Mouse (Mus musculus): ENCODE results near the gene Cav3. TPM values are rescaled to one million over a fixed set of nuclear protein-coding genes. Genes with fewer than 3 reads are reported as not detected.

Cav3 gene
- 2.1 and 5.2 TPM in 2 replicates for polyA plus RNA-seq (2015; fragmentation: Nextera tagmentation; extraction: Ambion mirVana)

GRCm38 (mm10) chr6:112459341-112459749, at the start of gene Cav3:
Gene Cav3 (plus strand): TSS chr6:112459505.
- Histone ChIP-seq H3K27ac (no peak within 1 kb of the TSS), H3K9me3 (replicated peaks) (no peaks in the 10 kb centered on the region), H3K4me2 (no peak within 1 kb of the TSS), H3K4me3 (replicated peaks) (no peak within 1 kb of the TSS), H3K9ac (no peak within 1 kb of the TSS), H3K4me1 (peaks cover 14% of the 10 kb centered on the region), H3K27me3 (no peaks in the 10 kb centered on the region), H3K36me3 (no peaks in the 10 kb centered on the region)
- 0 out of 2 replicates have a peak, but pooled peaks have one; percentile 27 for ATAC-seq (replicated peaks; ENCODE audit: low FRiP score)
- 72% methylated on average over 12 of the region's 12 CpGs for WGBS

DNA sequence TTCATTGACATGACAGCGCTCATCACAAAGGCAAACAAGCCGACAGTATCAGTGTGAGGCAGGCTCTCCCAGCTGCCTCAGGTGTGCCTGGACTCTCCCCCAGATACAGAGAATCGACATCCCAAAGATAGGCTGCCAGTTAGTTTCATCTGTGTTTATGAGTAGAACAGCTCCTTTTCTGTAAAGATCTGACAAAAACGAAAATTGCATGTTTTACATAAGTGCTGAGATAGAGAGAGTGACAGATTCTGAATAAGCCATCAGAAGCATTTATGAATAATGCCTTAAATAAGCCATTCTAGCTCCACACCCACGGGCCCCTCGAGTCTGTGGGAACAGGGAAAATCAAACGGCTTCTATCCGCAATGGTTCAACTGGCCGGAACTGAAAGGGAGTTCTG, 40.0 kb upstream of the Cav3 start:
- no peak overlapping the region for H3K4me3 ChIP-seq (replicated peaks)
- no peaks in the 10 kb centered on the region for H3K4me1 ChIP-seq
- no peak overlapping the region for H3K27ac ChIP-seq
- no peak overlapping the region for H3K9ac ChIP-seq
- no peak for ATAC-seq (replicated peaks; ENCODE audit: low FRiP score)
- no peak overlapping the region for H3K4me2 ChIP-seq
- H3K9me3 ChIP-seq (replicated peaks): 0 out of 2 replicates have a peak, but pooled peaks cover 3% of the 10 kb centered on the region
- WGBS: 71% methylated on average over 9 of the region's 9 CpGs
- no peaks in the 10 kb centered on the region for H3K36me3 ChIP-seq
- H3K27me3 ChIP-seq: no peaks in the 10 kb centered on the region

GRCm38 (mm10) chr6:112420883-112421282, 38.4 kb upstream of the Cav3 start:
- Histone ChIP-seq H3K36me3 (no peaks in the 10 kb centered on the region), H3K4me2 (no peak overlapping the region), H3K27ac (no peak overlapping the region), H3K4me1 (no peaks in the 10 kb centered on the region), H3K4me3 (replicated peaks) (no peak overlapping the region), H3K9me3 (replicated peaks) (0 out of 2 replicates have a peak, but pooled peaks cover 3% of the 10 kb centered on the region), H3K27me3 (no peaks in the 10 kb centered on the region), H3K9ac (no peak overlapping the region)
- 89% methylated on average over 1 of the region's 1 CpGs for WGBS
- ATAC-seq (replicated peaks; ENCODE audit: low FRiP score): no peak

- WGBS: 81% methylated on average over 8 of the region's 8 CpGs
- no peak for ATAC-seq (replicated peaks; ENCODE audit: low FRiP score)
- Histone ChIP-seq H3K27me3 (no peaks in the 10 kb centered on the region), H3K9me3 (replicated peaks) (0 out of 2 replicates have a peak, but pooled peaks cover 3% of the 10 kb centered on the region), H3K4me2 (no peak overlapping the region), H3K4me1 (no peaks in the 10 kb centered on the region), H3K27ac (no peak overlapping the region), H3K4me3 (replicated peaks) (no peak overlapping the region), H3K36me3 (no peaks in the 10 kb centered on the region), H3K9ac (no peak overlapping the region)
Observed at GRCm38 (mm10) chr6:112423746-112424501, 35.4 kb upstream of the Cav3 start.

- Histone ChIP-seq H3K4me3 (replicated peaks) (no peak overlapping the region), H3K4me1 (no peaks in the 10 kb centered on the region), H3K36me3 (no peaks in the 10 kb centered on the region), H3K9ac (no peak overlapping the region), H3K9me3 (replicated peaks) (0 out of 2 replicates have a peak, but pooled peaks cover 3% of the 10 kb centered on the region), H3K27me3 (no peaks in the 10 kb centered on the region), H3K27ac (no peak overlapping the region), H3K4me2 (no peak overlapping the region)
- no peak for ATAC-seq (replicated peaks; ENCODE audit: low FRiP score)
- 67% methylated on average over 6 of the region's 6 CpGs for WGBS
Observed at GRCm38 (mm10) chr6:112426018-112426732, 33.1 kb upstream of the Cav3 start.

DNA sequence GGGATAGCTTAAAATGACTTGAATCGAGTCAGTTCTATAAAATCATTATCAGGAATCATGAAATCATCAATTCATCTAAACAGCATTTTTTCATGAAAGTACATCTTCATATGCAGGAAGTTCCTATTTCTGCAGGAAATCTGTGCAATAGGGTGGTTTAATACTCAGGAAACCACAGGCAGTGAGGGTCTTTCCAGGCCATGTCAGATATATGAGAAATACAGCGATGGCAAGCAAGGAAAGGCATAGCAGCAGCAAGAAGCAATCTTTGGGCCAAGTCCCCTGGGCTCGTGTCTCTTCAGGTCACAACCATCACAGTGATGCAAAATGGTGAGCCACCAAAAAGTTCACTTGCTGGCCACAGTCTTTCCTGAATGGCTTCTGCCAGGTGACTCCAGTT, 13.6 kb upstream of the Cav3 start:
- H3K4me3 ChIP-seq (replicated peaks): no peak overlapping the region
- no peaks in the 10 kb centered on the region for H3K27me3 ChIP-seq
- no peaks in the 10 kb centered on the region for H3K36me3 ChIP-seq
- H3K4me1 ChIP-seq: no peaks in the 10 kb centered on the region
- no peak overlapping the region for H3K27ac ChIP-seq
- 79% methylated on average over 3 of the region's 3 CpGs for WGBS
- no peak overlapping the region for H3K9ac ChIP-seq
- H3K4me2 ChIP-seq: no peak overlapping the region
- ATAC-seq (replicated peaks; ENCODE audit: low FRiP score): no peak
- no peaks in the 10 kb centered on the region; the same call in 1 of the 2 replicates for H3K9me3 ChIP-seq (replicated peaks)

GRCm38 (mm10) chr6:112461459-112461858, 2.2 kb downstream of the Cav3 start:
- WGBS: 90% methylated on average over 5 of the region's 5 CpGs
- no peak overlapping the region for H3K4me3 ChIP-seq (replicated peaks)
- H3K27ac ChIP-seq: no peak overlapping the region
- H3K9me3 ChIP-seq (replicated peaks): no peaks in the 10 kb centered on the region
- H3K9ac ChIP-seq: no peak overlapping the region
- H3K36me3 ChIP-seq: no peaks in the 10 kb centered on the region
- H3K4me2 ChIP-seq: no peak overlapping the region
- H3K27me3 ChIP-seq: no peaks in the 10 kb centered on the region
- no peak for ATAC-seq (replicated peaks; ENCODE audit: low FRiP score)
- peaks cover 22% of the 10 kb centered on the region for H3K4me1 ChIP-seq

DNA sequence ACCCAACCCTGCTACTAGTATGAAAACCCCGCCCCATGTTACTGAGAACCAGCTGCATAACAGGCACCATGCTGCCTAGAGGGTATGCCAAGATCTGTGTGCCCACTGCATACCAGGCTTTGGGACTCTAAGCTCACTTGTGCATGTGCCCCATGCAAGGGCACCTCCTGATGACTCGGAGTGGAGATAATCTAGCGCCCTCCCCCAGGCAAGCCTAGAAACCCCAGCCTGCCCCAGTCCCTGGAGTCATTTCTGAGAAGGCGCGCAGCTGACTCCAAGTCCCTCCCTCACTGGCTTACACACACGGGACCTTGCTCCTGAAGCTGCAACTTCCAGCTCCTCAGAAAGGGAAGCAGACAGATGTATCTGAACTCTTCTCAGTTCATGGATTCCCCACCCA, 4.0 kb downstream of the Cav3 start:
- peaks cover 22% of the 10 kb centered on the region for H3K4me1 ChIP-seq
- 81% methylated on average over 6 of the region's 6 CpGs for WGBS
- no peak overlapping the region for H3K9ac ChIP-seq
- no peak overlapping the region for H3K4me3 ChIP-seq (replicated peaks)
- H3K36me3 ChIP-seq: no peaks in the 10 kb centered on the region
- H3K4me2 ChIP-seq: no peak overlapping the region
- ATAC-seq (replicated peaks; ENCODE audit: low FRiP score): no peak
- H3K9me3 ChIP-seq (replicated peaks): no peaks in the 10 kb centered on the region
- no peaks in the 10 kb centered on the region for H3K27me3 ChIP-seq
- no peak overlapping the region for H3K27ac ChIP-seq

GRCm38 (mm10) chr6:112465441-112465840, 6.1 kb downstream of the Cav3 start:
- ATAC-seq (replicated peaks; ENCODE audit: low FRiP score): no peak
- Histone ChIP-seq H3K36me3 (no peaks in the 10 kb centered on the region), H3K9me3 (replicated peaks) (no peaks in the 10 kb centered on the region), H3K27me3 (no peaks in the 10 kb centered on the region), H3K4me3 (replicated peaks) (no peak overlapping the region), H3K4me2 (no peak overlapping the region), H3K4me1 (peaks cover 21% of the 10 kb centered on the region), H3K9ac (no peak overlapping the region), H3K27ac (peak overlapping the region; percentile 76)
- WGBS: 88% methylated on average over 3 of the region's 3 CpGs

- Histone ChIP-seq H3K4me1 (peaks cover 21% of the 10 kb centered on the region), H3K9ac (no peak overlapping the region), H3K4me2 (no peak overlapping the region), H3K9me3 (replicated peaks) (no peaks in the 10 kb centered on the region), H3K27ac (peak overlapping the region; percentile 76), H3K4me3 (replicated peaks) (no peak overlapping the region), H3K27me3 (no peaks in the 10 kb centered on the region), H3K36me3 (no peaks in the 10 kb centered on the region)
- ATAC-seq (replicated peaks; ENCODE audit: low FRiP score): peak; percentile 82
Observed at GRCm38 (mm10) chr6:112466001-112466400, 6.7 kb downstream of the Cav3 start.

GRCm38 (mm10) chr6:112471644-112472043, 12.3 kb downstream of the Cav3 start:
- H3K27me3 ChIP-seq: no peaks in the 10 kb centered on the region
- H3K27ac ChIP-seq: 0 out of 2 replicates have a peak overlapping the region, but pooled peaks have one; percentile 51
- no peak overlapping the region for H3K4me2 ChIP-seq
- 66% methylated on average over 4 of the region's 4 CpGs for WGBS
- H3K36me3 ChIP-seq: no peaks in the 10 kb centered on the region
- ATAC-seq (replicated peaks; ENCODE audit: low FRiP score): no peak
- H3K9ac ChIP-seq: no peak overlapping the region
- no peak overlapping the region for H3K4me3 ChIP-seq (replicated peaks)
- peaks cover 6% of the 10 kb centered on the region; the same call in 1 of the 2 replicates for H3K4me1 ChIP-seq
- H3K9me3 ChIP-seq (replicated peaks): no peaks in the 10 kb centered on the region

DNA sequence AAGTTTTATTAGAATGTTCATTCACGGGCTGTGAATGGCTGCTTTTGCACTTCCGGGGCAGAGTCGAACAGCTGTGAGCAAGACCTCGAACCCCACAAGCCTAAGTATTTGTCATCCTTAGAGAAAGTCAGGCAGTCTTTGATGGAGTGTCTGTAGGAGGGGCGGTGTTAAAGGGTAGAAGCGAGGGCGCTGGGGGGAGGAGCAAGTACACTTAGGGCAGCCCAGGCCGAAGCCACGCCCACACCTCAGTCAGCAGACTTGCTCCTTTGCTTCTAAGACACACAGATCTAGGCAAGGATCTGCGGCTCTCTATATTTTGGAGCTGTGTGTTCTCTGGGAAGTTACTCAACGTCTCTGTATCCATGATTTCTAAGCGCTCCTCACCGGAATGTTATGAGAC, 20.6 kb downstream of the Cav3 start:
- H3K4me2 ChIP-seq: no peak overlapping the region
- no peaks in the 10 kb centered on the region for H3K9me3 ChIP-seq (replicated peaks)
- H3K4me3 ChIP-seq (replicated peaks): no peak overlapping the region
- no peaks in the 10 kb centered on the region for H3K27me3 ChIP-seq
- no peak overlapping the region for H3K9ac ChIP-seq
- H3K27ac ChIP-seq: no peak overlapping the region
- peaks cover 4% of the 10 kb centered on the region; the same call in 1 of the 2 replicates for H3K4me1 ChIP-seq
- peak; percentile 38; the same call in 1 of the 2 replicates for ATAC-seq (replicated peaks; ENCODE audit: low FRiP score)
- 54% methylated on average over 13 of the region's 13 CpGs for whole genome bisulfite sequencing
- H3K36me3 ChIP-seq: no peaks in the 10 kb centered on the region

All from kidney, embryonic 15.5 days (tissue).